Mouse (Mus musculus): Measurements from ENCODE around the gene Garem2. TPM values are rescaled to one million over a fixed set of nuclear protein-coding genes. Genes with fewer than 3 reads are reported as not detected.

Garem2 gene
- polyA plus RNA-seq, 1 experiment from 2014 or later: 8.6 TPM

DNA sequence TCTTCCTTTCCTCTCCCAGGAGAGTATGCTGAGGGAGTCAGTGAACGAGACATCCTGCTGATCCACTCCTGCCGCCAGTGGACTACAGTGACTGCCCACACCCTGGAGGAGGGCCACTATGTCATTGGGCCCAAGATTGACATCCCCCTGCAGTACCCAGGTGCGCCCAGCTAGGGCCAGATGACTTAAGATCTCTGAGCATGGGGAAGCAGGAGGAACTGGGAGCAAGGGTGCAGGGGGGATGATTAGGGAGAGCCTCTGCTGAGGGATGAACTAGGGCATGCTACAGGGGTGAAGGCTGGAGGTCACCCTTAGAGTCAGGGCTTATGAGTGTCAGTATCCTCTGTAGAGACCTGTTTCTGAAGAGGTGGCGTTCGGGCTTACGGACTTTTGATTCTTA, 3.3 kb downstream of the Garem2 start:
- H3K27me3 ChIP-seq (replicated peaks; ENCODE audit: control insufficient read depth, insufficient read depth, low read length): peaks cover 12% of the 10 kb centered on the region
- peak overlapping the region; percentile 80 for H3K27ac ChIP-seq (ENCODE audit: low read depth, low read length)
- H3K4me1 ChIP-seq (ENCODE audit: control insufficient read depth, insufficient read depth, low read depth, low read length): peaks cover 44% of the 10 kb centered on the region
- 61% methylated on average over 6 of the region's 6 CpGs for WGBS
- no peak for ATAC-seq
- no peaks in the 10 kb centered on the region for H3K36me3 ChIP-seq (ENCODE audit: control insufficient read depth, insufficient read depth, low read length)
- H3K9me3 ChIP-seq (ENCODE audit: control insufficient read depth, low read length): no peaks in the 10 kb centered on the region
- H3K9ac ChIP-seq (ENCODE audit: low read depth, low read length): no peak overlapping the region
- no peak overlapping the region for H3K4me3 ChIP-seq (ENCODE audit: low read length)
- peak overlapping the region; percentile 25 for H3K4me2 ChIP-seq (ENCODE audit: low read length)

- no peak overlapping the region for H3K9ac ChIP-seq (ENCODE audit: low read depth, low read length)
- no peaks in the 10 kb centered on the region for H3K9me3 ChIP-seq (ENCODE audit: control insufficient read depth, low read length)
- no peak overlapping the region; the same call in 1 of the 2 replicates for H3K4me2 ChIP-seq (ENCODE audit: low read length)
- no peak overlapping the region for H3K27ac ChIP-seq (ENCODE audit: low read depth, low read length)
- peaks cover 55% of the 10 kb centered on the region for H3K4me1 ChIP-seq (ENCODE audit: control insufficient read depth, insufficient read depth, low read depth, low read length)
- no peak overlapping the region for H3K4me3 ChIP-seq (ENCODE audit: low read length)
- peaks cover 12% of the 10 kb centered on the region for H3K27me3 ChIP-seq (replicated peaks; ENCODE audit: control insufficient read depth, insufficient read depth, low read length)
- no peaks in the 10 kb centered on the region for H3K36me3 ChIP-seq (ENCODE audit: control insufficient read depth, insufficient read depth, low read length)
- WGBS: 40% methylated on average over 2 of the region's 2 CpGs
- no peak for ATAC-seq
These were observed 4.9 kb downstream of the Garem2 start for GRCm38 (mm10) chr5:30109899-30110298.

DNA sequence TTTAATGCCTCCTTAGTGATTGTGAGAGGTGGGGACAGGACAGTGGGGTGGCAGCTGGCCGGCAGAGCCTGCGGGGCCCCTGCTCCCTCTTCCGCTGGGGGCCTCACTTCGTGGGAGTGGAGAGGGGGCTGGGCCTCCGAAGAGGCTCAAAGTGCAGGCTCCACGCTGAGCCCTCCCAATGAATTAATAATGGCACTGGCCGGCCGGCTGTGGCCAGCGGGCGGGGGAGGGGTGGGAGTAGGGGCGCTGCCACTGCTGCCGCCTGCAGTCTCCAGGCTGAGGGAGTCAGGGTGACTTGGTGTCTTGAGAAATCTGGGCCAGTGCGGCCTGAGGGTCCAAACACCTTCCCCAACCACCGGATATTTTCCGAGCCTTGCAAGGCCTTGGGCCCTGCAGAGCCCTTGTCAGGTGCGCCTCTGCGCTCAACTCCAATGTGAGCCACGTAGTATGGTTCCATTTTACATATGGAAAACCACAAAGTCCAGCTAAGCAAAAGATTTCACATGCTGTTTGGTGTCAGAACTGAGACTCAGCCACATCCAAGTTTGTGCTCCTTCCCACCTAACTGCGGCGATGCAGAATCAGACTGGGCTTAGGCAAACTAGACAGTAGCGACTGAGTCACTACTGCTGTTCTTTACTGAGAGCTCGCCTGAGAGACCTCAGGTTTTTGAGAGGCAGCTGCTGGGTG, 5.6 kb downstream of the Garem2 start:
- 9% methylated on average over 22 of the region's 22 CpGs for WGBS
- Histone ChIP-seq H3K36me3 (ENCODE audit: control insufficient read depth, insufficient read depth, low read length) (no peaks in the 10 kb centered on the region), H3K4me1 (ENCODE audit: control insufficient read depth, insufficient read depth, low read depth, low read length) (peaks cover 51% of the 10 kb centered on the region), H3K9ac (ENCODE audit: low read depth, low read length) (peak overlapping the region; percentile 45; the same call in 1 of the 2 replicates), H3K27me3 (replicated peaks; ENCODE audit: control insufficient read depth, insufficient read depth, low read length) (peaks cover 8% of the 10 kb centered on the region), H3K27ac (ENCODE audit: low read depth, low read length) (peak overlapping the region; percentile 63), H3K9me3 (ENCODE audit: control insufficient read depth, low read length) (no peaks in the 10 kb centered on the region), H3K4me3 (ENCODE audit: low read length) (peak overlapping the region; percentile 2; the same call in 1 of the 2 replicates), H3K4me2 (ENCODE audit: low read length) (peak overlapping the region; percentile 46)
- ATAC-seq: no peak

GRCm38 (mm10) chr5:30111126-30111525, 6.2 kb downstream of the Garem2 start:
- Histone ChIP-seq H3K4me1 (ENCODE audit: control insufficient read depth, insufficient read depth, low read depth, low read length) (peaks cover 46% of the 10 kb centered on the region), H3K9me3 (ENCODE audit: control insufficient read depth, low read length) (no peaks in the 10 kb centered on the region), H3K9ac (ENCODE audit: low read depth, low read length) (peak overlapping the region; percentile 45; the same call in 1 of the 2 replicates), H3K27me3 (replicated peaks; ENCODE audit: control insufficient read depth, insufficient read depth, low read length) (peaks cover 8% of the 10 kb centered on the region), H3K4me3 (ENCODE audit: low read length) (peak overlapping the region; percentile 2; the same call in 1 of the 2 replicates), H3K27ac (ENCODE audit: low read depth, low read length) (peak overlapping the region; percentile 63), H3K4me2 (ENCODE audit: low read length) (peak overlapping the region; percentile 46), H3K36me3 (ENCODE audit: control insufficient read depth, insufficient read depth, low read length) (no peaks in the 10 kb centered on the region)
- ATAC-seq: peak; percentile 30
- WGBS: 5% methylated on average over 18 of the region's 18 CpGs

DNA sequence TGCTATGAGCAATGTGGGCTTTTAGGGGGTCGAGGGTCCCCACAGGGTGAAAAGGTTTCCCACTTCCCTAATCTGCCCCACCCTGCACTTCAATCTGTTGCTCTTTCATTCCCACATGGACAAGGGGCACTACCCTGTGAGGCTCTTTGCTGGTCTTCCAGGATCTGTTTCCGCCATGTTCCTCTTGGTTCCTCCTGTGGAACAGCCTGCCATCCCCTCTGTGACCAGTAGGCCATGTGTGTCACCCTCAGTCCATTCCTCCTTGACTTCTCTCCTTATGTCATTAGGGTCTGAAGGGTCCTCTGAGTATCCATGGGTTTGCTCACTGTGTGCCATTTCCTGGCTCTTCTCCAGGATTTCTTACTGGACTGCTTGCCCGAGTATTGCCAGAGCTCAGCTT, 6.8 kb downstream of the Garem2 start:
- no peak overlapping the region for H3K27ac ChIP-seq (ENCODE audit: low read depth, low read length)
- H3K4me3 ChIP-seq (ENCODE audit: low read length): no peak overlapping the region
- no peak overlapping the region for H3K9ac ChIP-seq (ENCODE audit: low read depth, low read length)
- no peak overlapping the region; the same call in 1 of the 2 replicates for H3K4me2 ChIP-seq (ENCODE audit: low read length)
- peaks cover 42% of the 10 kb centered on the region for H3K4me1 ChIP-seq (ENCODE audit: control insufficient read depth, insufficient read depth, low read depth, low read length)
- no peak for ATAC-seq
- no peaks in the 10 kb centered on the region for H3K9me3 ChIP-seq (ENCODE audit: control insufficient read depth, low read length)
- WGBS: 72% methylated on average over 3 of the region's 3 CpGs
- peaks cover 8% of the 10 kb centered on the region for H3K27me3 ChIP-seq (replicated peaks; ENCODE audit: control insufficient read depth, insufficient read depth, low read length)
- peaks cover 4% of the 10 kb centered on the region for H3K36me3 ChIP-seq (ENCODE audit: control insufficient read depth, insufficient read depth, low read length)

- H3K36me3 ChIP-seq (ENCODE audit: control insufficient read depth, insufficient read depth, low read length): peaks cover 10% of the 10 kb centered on the region
- no peak overlapping the region for H3K4me3 ChIP-seq (ENCODE audit: low read length)
- ATAC-seq: no peak
- H3K9me3 ChIP-seq (ENCODE audit: control insufficient read depth, low read length): no peaks in the 10 kb centered on the region
- H3K9ac ChIP-seq (ENCODE audit: low read depth, low read length): no peak overlapping the region
- 77% methylated on average over 3 of the region's 3 CpGs for WGBS
- H3K4me2 ChIP-seq (ENCODE audit: low read length): no peak overlapping the region
- H3K27me3 ChIP-seq (replicated peaks; ENCODE audit: control insufficient read depth, insufficient read depth, low read length): peaks cover 8% of the 10 kb centered on the region
- no peak overlapping the region for H3K27ac ChIP-seq (ENCODE audit: low read depth, low read length)
- H3K4me1 ChIP-seq (ENCODE audit: control insufficient read depth, insufficient read depth, low read depth, low read length): peaks cover 33% of the 10 kb centered on the region
These were observed 7.6 kb downstream of the Garem2 start for GRCm38 (mm10) chr5:30112533-30113068.

DNA sequence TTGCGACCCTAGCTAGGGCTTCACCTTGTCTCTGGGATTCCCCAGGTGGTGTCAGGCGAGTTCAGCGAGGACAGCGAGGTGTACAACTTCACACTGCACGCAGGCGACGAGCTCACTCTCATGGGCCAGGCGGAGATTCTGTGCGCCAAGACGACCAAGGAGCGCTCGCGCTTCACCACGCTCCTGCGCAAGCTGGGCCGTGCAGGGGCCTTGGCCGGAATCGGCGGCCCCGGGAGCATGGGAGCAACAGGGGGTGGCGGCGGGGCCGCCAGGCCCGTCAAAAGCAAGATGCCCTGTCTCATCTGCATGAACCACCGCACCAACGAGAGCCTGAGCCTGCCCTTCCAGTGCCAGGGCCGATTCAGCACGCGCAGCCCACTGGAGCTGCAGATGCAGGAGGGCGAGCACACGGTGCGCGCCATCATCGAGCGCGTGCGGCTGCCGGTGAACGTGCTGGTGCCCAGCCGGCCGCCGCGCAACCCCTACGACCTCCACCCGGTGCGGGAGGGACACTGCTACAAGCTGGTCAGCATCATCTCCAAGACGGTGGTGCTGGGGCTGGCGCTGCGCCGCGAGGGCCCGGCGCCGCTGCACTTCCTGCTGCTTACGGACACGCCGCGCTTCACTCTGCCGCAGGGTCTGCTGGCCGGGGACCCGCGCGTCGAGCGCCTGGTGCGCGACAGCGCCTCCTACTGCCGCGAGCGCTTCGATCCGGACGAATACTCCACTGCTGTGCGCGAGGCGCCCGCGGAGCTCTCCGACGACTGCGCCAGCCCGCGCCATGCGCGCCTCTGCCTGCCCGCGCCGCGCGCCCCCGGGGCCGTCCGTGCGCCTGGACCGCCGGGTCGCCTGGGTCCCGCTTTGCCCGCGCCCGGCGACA, 9.2 kb downstream of the Garem2 start:
- 4% methylated on average over 74 of the region's 103 CpGs for WGBS
- Histone ChIP-seq H3K4me1 (ENCODE audit: control insufficient read depth, insufficient read depth, low read depth, low read length) (peaks cover 29% of the 10 kb centered on the region), H3K27me3 (replicated peaks; ENCODE audit: control insufficient read depth, insufficient read depth, low read length) (peaks cover 8% of the 10 kb centered on the region), H3K4me3 (ENCODE audit: low read length) (peak overlapping the region; percentile 60), H3K9me3 (ENCODE audit: control insufficient read depth, low read length) (no peaks in the 10 kb centered on the region), H3K4me2 (ENCODE audit: low read length) (peak overlapping the region; percentile 81), H3K36me3 (ENCODE audit: control insufficient read depth, insufficient read depth, low read length) (peaks cover 20% of the 10 kb centered on the region), H3K9ac (ENCODE audit: low read depth, low read length) (peak overlapping the region; percentile 78), H3K27ac (ENCODE audit: low read depth, low read length) (peak overlapping the region; percentile 75)
- ATAC-seq: peak; percentile 89

DNA sequence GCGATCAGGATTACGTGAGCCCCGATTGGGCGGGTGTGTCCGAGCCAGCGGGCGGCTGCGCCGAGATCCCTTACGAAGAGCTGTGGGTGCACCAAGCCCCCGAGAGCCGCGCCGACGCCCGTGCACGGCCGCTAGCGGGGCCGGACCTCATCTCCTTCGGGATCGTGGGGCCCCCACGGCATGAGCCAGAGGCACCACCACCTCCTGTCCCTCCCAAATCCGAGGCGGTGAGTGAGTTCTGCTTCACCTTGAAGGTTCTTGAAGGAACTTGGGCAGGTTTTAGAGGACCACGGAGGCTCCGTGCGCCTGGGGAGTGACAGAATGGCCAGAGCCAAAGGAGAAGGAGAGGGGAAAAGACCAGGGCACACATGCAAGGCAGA, 9.8 kb downstream of the Garem2 start:
- Histone ChIP-seq H3K4me1 (ENCODE audit: control insufficient read depth, insufficient read depth, low read depth, low read length) (peaks cover 29% of the 10 kb centered on the region), H3K4me3 (ENCODE audit: low read length) (peak overlapping the region; percentile 60), H3K4me2 (ENCODE audit: low read length) (peak overlapping the region; percentile 81), H3K27me3 (replicated peaks; ENCODE audit: control insufficient read depth, insufficient read depth, low read length) (peaks cover 8% of the 10 kb centered on the region), H3K36me3 (ENCODE audit: control insufficient read depth, insufficient read depth, low read length) (peaks cover 26% of the 10 kb centered on the region), H3K9me3 (ENCODE audit: control insufficient read depth, low read length) (no peaks in the 10 kb centered on the region), H3K9ac (ENCODE audit: low read depth, low read length) (peak overlapping the region; percentile 78), H3K27ac (ENCODE audit: low read depth, low read length) (0 out of 2 replicates have a peak overlapping the region, but pooled peaks have one; percentile 7)
- ATAC-seq: no peak; the same call in 1 of the 2 replicates
- 6% methylated on average over 28 of the region's 28 CpGs for WGBS

- no peak for ATAC-seq
- no peak overlapping the region for H3K9ac ChIP-seq (ENCODE audit: low read depth, low read length)
- no peak overlapping the region for H3K4me3 ChIP-seq (ENCODE audit: low read length)
- H3K27ac ChIP-seq (ENCODE audit: low read depth, low read length): no peak overlapping the region
- H3K4me1 ChIP-seq (ENCODE audit: control insufficient read depth, insufficient read depth, low read depth, low read length): peaks cover 23% of the 10 kb centered on the region
- H3K9me3 ChIP-seq (ENCODE audit: control insufficient read depth, low read length): no peaks in the 10 kb centered on the region
- WGBS: 50% methylated on average over 10 of the region's 10 CpGs
- H3K4me2 ChIP-seq (ENCODE audit: low read length): no peak overlapping the region
- H3K27me3 ChIP-seq (replicated peaks; ENCODE audit: control insufficient read depth, insufficient read depth, low read length): peaks cover 8% of the 10 kb centered on the region
- H3K36me3 ChIP-seq (ENCODE audit: control insufficient read depth, insufficient read depth, low read length): peaks cover 35% of the 10 kb centered on the region
These were observed 10.8 kb downstream of the Garem2 start for GRCm38 (mm10) chr5:30115718-30116117.
